Mouse (Mus musculus): Measurements from ENCODE around the gene Hoxd8.

DNA sequence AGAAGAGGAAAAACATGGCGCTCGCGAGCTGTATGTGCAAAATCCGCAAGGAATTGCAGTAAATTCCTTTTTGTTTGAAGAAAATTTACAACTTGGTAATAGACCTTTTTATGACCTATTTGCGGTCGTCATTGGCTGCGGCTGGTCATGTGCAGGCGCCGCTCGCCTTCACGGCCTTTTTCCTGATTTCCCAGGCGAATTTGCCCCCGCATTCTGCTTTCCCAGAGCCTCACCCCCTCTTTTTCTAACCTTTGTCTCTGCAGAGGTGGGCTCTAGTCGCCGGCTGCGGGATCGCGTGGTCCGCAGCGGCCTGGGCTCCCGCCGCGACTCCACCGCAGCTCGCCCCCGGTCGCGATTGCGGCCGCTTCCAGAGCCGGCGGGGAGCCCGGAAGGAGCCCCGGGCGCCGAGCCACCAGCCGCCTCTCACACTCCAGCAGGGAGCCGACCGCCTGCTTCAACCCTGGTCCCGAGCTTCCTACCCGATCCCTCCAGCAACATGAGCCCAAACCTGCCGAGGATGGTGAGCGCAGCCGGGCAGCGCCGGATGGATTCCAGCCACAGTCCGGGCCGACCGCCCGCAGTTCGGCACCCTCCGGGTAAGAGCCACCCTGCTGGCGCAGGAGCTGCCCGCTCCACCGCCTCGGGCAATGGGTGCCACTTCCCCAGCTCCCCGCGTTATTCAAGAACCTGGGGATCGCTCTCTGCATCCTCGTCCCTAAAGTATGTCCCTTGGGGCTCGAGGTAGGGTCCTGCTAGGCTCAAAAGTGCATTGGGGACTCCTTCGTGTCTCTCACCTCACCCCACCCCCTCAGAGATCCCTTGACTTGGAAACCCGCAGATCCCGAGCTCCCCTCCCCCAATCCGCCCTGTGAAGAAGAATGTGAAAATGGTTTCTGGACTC lies 7.6 kb downstream of the Hoxd8 start, which contains the start of the genes Hoxd3 and Hoxd4:
- no peak for TF ChIP-seq CTCF (IDR thresholded peaks at IDR 0.05; ENCODE audit: low read depth)
- TF ChIP-seq EP300 (optimal IDR thresholded peaks at IDR 0.05), result no peak

All from stomach, postnatal 0 days (tissue).